Mouse (Mus musculus) myocyte (in vitro differentiated cells): ENCODE measurements around the gene Snap47.

ENCODE experiments used
- MAX ChIP-seq: IDR thresholded peaks from one replicate; pipeline ENCODE4 v1.6.1; 2011; ENCODE audit warnings: low read depth, mild to moderate bottlenecking, control low read depth
- MYOD1 ChIP-seq, 3 experiments: IDR thresholded peaks; one replicate each; pipeline ENCODE4 v1.6.1; 2011; ENCODE audit warnings: control low read depth in 2 of 3, low read depth in 2 of 3, mild to moderate bottlenecking in 2 of 3, moderate library complexity in 1 of 3; ENCODE audit not compliant: insufficient read length in 2 of 3, control insufficient read depth in 1 of 3
- POLR2A ChIP-seq: IDR thresholded peaks from one replicate; pipeline ENCODE4 v1.6.1; 2011; ENCODE audit warnings: low read depth, mild to moderate bottlenecking, control low read depth, moderate library complexity; ENCODE audit not compliant: insufficient read length
- POLR2AphosphoS2 ChIP-seq: IDR thresholded peaks from one replicate; pipeline ENCODE4 v1.6.1; 2011; ENCODE audit warnings: low read depth, control low read depth; ENCODE audit not compliant: insufficient read length
- REST ChIP-seq: IDR thresholded peaks from one replicate; pipeline ENCODE4 v1.6.1; 2011; ENCODE audit warnings: mild to moderate bottlenecking, control low read depth, moderate library complexity; ENCODE audit not compliant: insufficient read depth, insufficient read length
- SRF ChIP-seq: IDR thresholded peaks from one replicate; pipeline ENCODE4 v1.6.1; 2011; ENCODE audit warnings: low read depth; ENCODE audit not compliant: control insufficient read depth, insufficient read length
- TCF12 ChIP-seq: IDR thresholded peaks from one replicate; pipeline ENCODE4 v1.6.1; 2011; ENCODE audit warnings: mild to moderate bottlenecking, control low read depth; ENCODE audit not compliant: poor library complexity, insufficient read depth, severe bottlenecking
- TCF3 ChIP-seq: IDR thresholded peaks from one replicate; pipeline ENCODE4 v1.6.1; 2011; ENCODE audit warnings: low read depth, control low read depth; ENCODE audit not compliant: insufficient read length

- no peak for TF ChIP-seq POLR2A
- no peak for TF ChIP-seq TCF3
- no peak for TF ChIP-seq TCF12
- TF ChIP-seq MYOD1 (IDR thresholded peaks at IDR 0.05; ENCODE audit: control insufficient read depth in 1 of 3, insufficient read length in 2 of 3, low read depth in 2 of 3) = no peak
- no peak for TF ChIP-seq REST
- TF ChIP-seq SRF = no peak
- TF ChIP-seq MAX = no peak
- TF ChIP-seq POLR2AphosphoS2 = no peak
Observed at GRCm38 (mm10) chr11:59423010-59423588, 27.9 kb downstream of the Snap47 start.
